Mouse (Mus musculus) embryo, embryonic 9.5 days (tissue): Measurements from ENCODE around the gene Rnf214.

Experiments
- DNase-seq: peaks from one replicate; pipeline ENCODE4 v3.0.0-alpha.2; 2017; ENCODE audit errors: extremely low spot score

Rnf214 gene

DNA sequence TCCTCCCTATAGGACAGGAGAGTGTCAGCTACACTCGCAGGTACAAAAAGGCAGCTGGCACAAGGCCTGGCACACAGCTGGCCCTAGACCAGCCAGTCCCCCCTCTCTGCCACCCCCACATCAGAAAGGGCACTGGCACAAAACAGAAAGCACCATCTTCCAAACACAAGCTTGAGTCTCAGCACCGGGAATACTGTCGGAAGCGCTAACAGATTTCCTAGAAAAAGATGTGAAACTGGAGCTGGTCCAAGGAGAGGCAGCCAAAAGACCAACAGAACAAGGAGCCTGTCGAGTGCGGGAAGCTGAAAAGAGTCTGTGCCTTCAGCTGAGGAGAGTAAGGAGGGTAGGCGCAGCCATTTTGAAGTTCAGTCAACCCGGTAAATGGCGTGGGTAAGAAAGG is 91.6 kb downstream of the Rnf214 start:
- no peak for DNase-seq
